Mouse (Mus musculus) yolk sac, embryonic 10.5 days (tissue): ENCODE results near the gene Pdlim3.
A peak's percentile ranks its signal among the peaks of the same experiment; 100 is the strongest.
"Not testable (repeated sequence)": the region's sequence is repeated elsewhere in the genome, so short reads cannot be mapped to it uniquely, and the experiment has no call there.

Experiments used
- DNase-seq: peaks from one replicate; pipeline ENCODE4 v3.0.0-alpha.2; 2017; ENCODE audit warnings: low spot score

The Pdlim3 gene

GRCm38 (mm10) chr8:45885202-45885685, at the start of gene Pdlim3:
Gene Pdlim3 (plus strand): TSS chr8:45885461.
- DNase-seq, result peak; percentile 38

DNA sequence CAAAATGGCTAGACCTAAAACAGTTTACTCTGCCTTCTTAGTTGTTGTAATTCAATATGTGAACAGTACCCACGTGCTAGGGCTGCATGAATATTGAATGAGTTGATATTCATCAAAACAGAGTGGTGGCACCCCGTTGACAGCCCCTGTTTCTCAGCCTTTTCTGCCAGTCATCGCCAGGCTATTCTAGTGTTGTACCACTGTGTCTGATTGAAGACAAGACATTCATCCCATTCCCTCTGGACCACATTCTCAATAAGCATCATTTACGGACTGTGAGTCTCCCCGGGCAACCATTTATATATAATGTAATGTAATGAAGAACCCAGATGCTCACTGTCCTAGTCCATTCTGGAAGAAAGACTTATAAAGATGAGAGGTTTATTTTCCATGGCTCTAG, 42.0 kb upstream of the Pdlim3 start:
- no peak for DNase-seq

GRCm38 (mm10) chr8:45844097-45844885, 41.0 kb upstream of the Pdlim3 start:
- no peak for DNase-seq

GRCm38 (mm10) chr8:45844911-45845481, 40.3 kb upstream of the Pdlim3 start:
- no peak for DNase-seq

DNA sequence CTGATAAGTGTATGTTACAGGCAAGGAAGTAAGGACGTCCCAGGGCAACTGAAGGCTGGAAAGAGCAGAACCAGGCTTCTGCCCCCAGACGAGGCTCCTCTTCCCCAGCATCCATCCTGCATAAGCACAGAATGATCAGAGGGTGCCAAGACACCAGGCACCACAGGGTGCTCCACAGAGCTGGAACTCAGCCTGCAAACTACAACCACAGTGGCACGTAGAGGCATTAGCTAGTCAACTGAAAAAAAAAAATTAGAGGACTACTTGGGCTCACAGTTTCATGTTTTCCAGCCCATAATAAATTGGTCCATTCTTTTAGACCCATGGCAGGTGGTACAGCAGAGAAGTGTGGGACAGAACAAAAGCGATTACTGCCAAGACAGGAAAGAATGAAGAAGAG, 39.4 kb upstream of the Pdlim3 start:
- no peak for DNase-seq

- no peak for DNase-seq
Observed at GRCm38 (mm10) chr8:45855118-45855517, 30.1 kb upstream of the Pdlim3 start.

- DNase-seq, result no peak
Observed at GRCm38 (mm10) chr8:45857734-45858133, 27.5 kb upstream of the Pdlim3 start.

- DNase-seq, result no peak
Observed at GRCm38 (mm10) chr8:45858391-45858790, 26.9 kb upstream of the Pdlim3 start.

DNA sequence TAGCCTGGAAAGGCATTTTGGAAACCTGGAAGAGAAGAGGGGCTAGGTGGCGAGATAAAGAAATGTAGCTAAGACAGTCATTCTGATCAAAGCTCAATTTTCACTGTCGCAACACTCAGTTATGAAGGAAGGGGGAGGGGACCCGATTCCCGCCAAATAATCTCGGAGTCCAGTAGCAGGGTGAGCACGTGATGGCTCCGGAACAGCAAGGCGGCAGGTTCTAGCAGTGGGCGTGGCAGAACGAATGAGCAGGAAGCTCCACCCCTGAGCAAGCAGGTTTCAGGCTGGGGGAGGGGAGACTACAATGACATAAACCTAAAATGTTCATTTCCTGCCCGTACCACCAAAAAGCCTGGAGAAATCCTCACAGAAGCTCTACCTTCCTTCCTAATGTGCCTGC, 13.7 kb upstream of the Pdlim3 start:
- DNase-seq, result not testable (repeated sequence)

- DNase-seq, result no peak
Observed at GRCm38 (mm10) chr8:45872077-45872476, 13.2 kb upstream of the Pdlim3 start.

- DNase-seq, result no peak
Observed at GRCm38 (mm10) chr8:45874945-45875626, 10.2 kb upstream of the Pdlim3 start.

DNA sequence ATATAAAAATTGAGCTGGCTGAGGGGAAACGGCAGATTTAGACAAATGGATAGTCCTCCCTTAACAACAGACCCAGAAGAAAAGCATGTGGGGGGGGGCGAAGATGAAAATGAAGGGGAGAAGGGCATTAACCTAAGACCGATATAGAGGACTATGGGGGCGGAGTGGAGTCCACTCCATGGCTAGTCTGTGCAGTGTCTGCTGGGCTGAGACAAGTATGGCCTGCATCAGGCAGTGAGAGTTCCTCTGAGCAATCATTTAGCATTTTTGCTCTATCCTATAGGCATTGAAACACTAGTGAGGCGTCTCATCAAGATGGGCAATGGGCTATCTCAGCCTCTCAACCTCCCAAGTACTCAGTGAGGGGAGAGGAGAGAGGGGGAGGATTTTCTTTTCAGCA, 8.9 kb upstream of the Pdlim3 start:
- DNase-seq, result no peak

DNA sequence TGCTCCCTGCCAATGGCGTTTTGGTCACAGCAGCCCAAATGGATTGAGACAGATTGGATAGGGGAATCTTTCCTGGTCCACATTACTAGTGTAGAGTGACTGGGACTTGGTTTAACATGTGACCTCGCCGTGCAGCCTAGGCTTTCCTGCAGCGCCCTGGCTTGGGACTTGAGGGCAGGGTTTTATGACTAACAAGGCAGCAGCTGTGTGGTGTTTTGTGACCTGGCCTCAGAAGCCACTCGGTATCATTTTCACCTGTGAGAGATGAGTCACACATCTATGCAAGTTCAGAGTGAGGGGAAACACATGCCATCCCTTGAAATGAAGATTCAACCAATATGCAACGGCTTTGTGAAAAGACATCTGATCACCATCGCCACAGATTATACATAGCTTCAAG, 7.6 kb upstream of the Pdlim3 start:
- DNase-seq, result no peak

- no peak for DNase-seq
Observed at GRCm38 (mm10) chr8:45880457-45880856, 4.8 kb upstream of the Pdlim3 start.

DNA sequence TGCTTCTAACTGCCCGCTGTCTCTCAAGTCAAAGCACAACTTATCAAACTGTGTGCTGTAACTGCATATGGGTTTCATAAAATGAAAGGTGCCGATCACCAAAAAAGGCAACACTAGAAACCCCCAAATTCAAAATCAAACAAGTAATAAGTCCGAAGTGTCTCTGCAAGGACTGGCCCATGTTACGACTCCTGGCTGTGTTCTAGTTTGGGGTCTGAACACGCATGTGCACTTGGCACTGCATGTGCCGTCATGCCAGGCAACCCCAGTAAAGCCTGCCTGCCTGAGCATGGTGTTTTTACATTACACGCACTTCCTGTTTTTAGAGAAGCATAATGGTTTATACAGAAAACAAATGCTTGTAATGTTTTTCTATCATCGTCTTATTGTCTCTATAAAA, 3.5 kb upstream of the Pdlim3 start:
- no peak for DNase-seq

DNA sequence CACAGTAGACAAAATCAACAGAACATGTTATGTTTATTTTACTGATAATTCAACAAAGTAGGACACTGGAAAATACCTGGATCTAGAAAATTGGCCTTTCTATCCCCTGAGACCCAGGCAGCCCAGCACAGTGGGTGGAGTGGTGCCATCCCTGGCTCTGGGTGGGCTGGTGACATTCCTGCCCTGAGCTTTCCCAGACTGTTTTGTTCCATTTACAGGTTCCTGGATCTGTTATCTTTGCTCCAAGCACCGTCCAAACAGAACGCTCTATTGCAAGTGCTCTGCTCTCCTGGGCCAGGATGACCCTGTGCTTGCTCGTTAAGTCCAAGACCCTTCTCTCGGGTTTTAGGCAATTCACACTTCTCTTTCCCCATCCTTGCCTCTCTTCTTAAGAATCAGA, 1.5 kb upstream of the Pdlim3 start:
- DNase-seq, result no peak

- DNase-seq, result no peak
Observed at GRCm38 (mm10) chr8:45884552-45884951, 709 bp upstream of the Pdlim3 start.

GRCm38 (mm10) chr8:45885775-45886174, 514 bp downstream of the Pdlim3 start:
- DNase-seq, result no peak

- no peak for DNase-seq
Observed at GRCm38 (mm10) chr8:45889737-45890136, 4.5 kb downstream of the Pdlim3 start.

GRCm38 (mm10) chr8:45896590-45896989, 11.3 kb downstream of the Pdlim3 start:
- DNase-seq, result no peak

- DNase-seq, result no peak
Observed at GRCm38 (mm10) chr8:45899783-45900182, 14.5 kb downstream of the Pdlim3 start.

DNA sequence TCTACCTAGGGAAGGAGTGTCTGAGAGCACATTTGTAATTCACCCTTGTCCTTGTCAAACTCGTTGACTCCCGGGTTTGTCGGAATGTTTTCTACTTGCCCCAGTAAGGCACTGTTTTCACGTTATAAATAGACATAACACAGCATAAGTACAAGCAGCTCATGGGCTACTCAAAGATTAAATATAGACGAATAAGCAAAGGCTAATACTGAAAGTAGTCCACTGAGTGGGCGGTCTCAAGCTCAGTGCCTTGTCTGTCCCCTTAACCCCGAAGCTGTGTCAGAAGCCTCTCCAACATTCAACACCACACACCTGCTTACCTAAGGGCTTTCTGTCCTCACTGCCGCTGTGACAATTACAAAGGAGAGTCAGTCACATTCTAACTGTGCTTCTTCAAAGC, 16.4 kb downstream of the Pdlim3 start:
- no peak for DNase-seq

GRCm38 (mm10) chr8:45903659-45904058, 18.4 kb downstream of the Pdlim3 start:
- DNase-seq, result no peak
